31 mouse cellular contexts compared by ENCODE assay signal in the genomic region with DNA sequence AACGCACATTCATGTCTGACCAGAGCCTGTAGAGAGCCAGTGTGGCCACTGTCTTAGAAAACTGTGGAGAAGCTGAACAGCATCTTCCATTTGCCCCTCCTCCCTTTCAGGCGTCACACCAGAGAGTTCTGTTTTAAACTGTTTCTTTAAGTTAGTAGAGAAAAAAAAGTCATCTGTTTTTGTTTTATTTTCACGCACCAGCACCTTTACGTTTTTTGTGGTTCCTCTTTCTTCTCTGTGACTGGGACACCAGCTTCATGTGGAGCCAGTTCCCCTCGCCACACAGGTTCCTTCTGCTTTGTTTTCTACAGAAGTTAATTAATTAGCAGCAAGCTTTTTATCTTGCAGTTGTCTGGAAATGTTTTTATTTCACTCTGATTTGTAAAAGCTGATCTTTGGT.
A peak's percentile ranks its signal among the peaks of the same experiment; 100 is the strongest.
DNase-seq lines count a peak whose midpoint lies in the region; ATAC-seq and TF ChIP-seq lines count a peak whose summit lies in the region.
"Had no signal": no experiment of that assay in that cellular context is flagged by ENCODE, and none has a peak within 500 bp of the region (broad histone marks: within the 10 kb centered on the region; RNA-seq: fewer than 3 reads in every experiment).

No protein-coding gene starts in this region.

- no peaks in the 10 kb centered on the region for H3K27me3 ChIP-seq in thymus, adult 2 months (ENCODE audit: control insufficient read depth, insufficient read depth, low read length)
- no peaks in the 10 kb centered on the region for H3K27me3 ChIP-seq in forebrain, embryonic 16.5 days (replicated peaks; ENCODE audit: control insufficient read depth, insufficient read depth, low read length)
- H3K27me3 ChIP-seq: embryonic facial prominence, embryonic 12.5 days; heart, embryonic 15.5 days; hindbrain, embryonic 15.5 days; limb, embryonic 12.5 days; liver, embryonic 12.5 days; stomach, embryonic 15.5 days had no signal

- no peak overlapping the region for H3K4me2 ChIP-seq in forebrain, embryonic 16.5 days (ENCODE audit: low read length)
- H3K4me2 ChIP-seq: embryonic facial prominence, embryonic 12.5 days; heart, embryonic 15.5 days; hindbrain, embryonic 15.5 days; limb, embryonic 12.5 days; liver, embryonic 12.5 days; stomach, embryonic 15.5 days had no signal

- no peaks in the 10 kb centered on the region for H3K4me1 ChIP-seq in thymus, adult 2 months (replicated peaks; ENCODE audit: control insufficient read depth, insufficient read depth, low read length)
- H3K4me1 ChIP-seq in forebrain, embryonic 16.5 days (replicated peaks; ENCODE audit: control insufficient read depth, insufficient read depth, low read length): no peaks in the 10 kb centered on the region
- H3K4me1 ChIP-seq: embryonic facial prominence, embryonic 12.5 days; heart, embryonic 15.5 days; hindbrain, embryonic 15.5 days; limb, embryonic 12.5 days; stomach, embryonic 15.5 days had no signal

- ATAC-seq in megakaryocyte progenitor cell, adult 5-6 weeks (replicated peaks; ENCODE audit: poor library complexity): peak; percentile 60
- no peak for ATAC-seq in forebrain, embryonic 16.5 days
- ATAC-seq: intestine, embryonic 16.5 days; liver, embryonic 12.5 days; midbrain, embryonic 16.5 days had no signal

- H3K9me3 ChIP-seq in forebrain, embryonic 16.5 days (ENCODE audit: control insufficient read depth, low read length): no peaks in the 10 kb centered on the region
- H3K9me3 ChIP-seq: embryonic facial prominence, embryonic 12.5 days; heart, embryonic 15.5 days; hindbrain, embryonic 15.5 days; limb, embryonic 12.5 days; liver, embryonic 12.5 days; midbrain, embryonic 10.5 days; stomach, embryonic 15.5 days had no signal

- no peak overlapping the region for H3K4me3 ChIP-seq in thymus, adult 2 months (ENCODE audit: control insufficient read depth, insufficient read depth, low read length)
- no peak overlapping the region for H3K4me3 ChIP-seq in forebrain, embryonic 16.5 days (replicated peaks; ENCODE audit: low read length)
- H3K4me3 ChIP-seq: embryonic facial prominence, embryonic 12.5 days; heart, embryonic 15.5 days; hindbrain, embryonic 15.5 days; layer of hippocampus, adult 2 months; limb, embryonic 12.5 days; liver, embryonic 12.5 days; midbrain, embryonic 10.5 days; myocyte; stomach, embryonic 15.5 days had no signal

- H3K27ac ChIP-seq in thymus, adult 2 months (ENCODE audit: control insufficient read depth, insufficient read depth, low read length): peak overlapping the region; percentile 47
- H3K27ac ChIP-seq in forebrain, embryonic 16.5 days (ENCODE audit: low read length): no peak overlapping the region
- H3K27ac ChIP-seq: embryonic facial prominence, embryonic 12.5 days; heart, embryonic 15.5 days; hindbrain, embryonic 15.5 days; layer of hippocampus, adult 2 months; limb, embryonic 12.5 days; liver, embryonic 12.5 days; macrophage; midbrain, embryonic 10.5 days; stomach, embryonic 15.5 days had no signal

- TF ChIP-seq CTCF in thymus, adult 2 months (IDR thresholded peaks at IDR 0.05; ENCODE audit: borderline replicate concordance, control insufficient read depth, extremely low read depth, insufficient read depth, low read length, poor library complexity): no peak

- WGBS in thymus, adult 2 months: 17% methylated on average over 5 of the region's 5 CpGs
- 46% methylated on average over 5 of the region's 5 CpGs for WGBS in forebrain, embryonic 16.5 days

- no peak for DNase-seq in thymus, adult 2 months
- no peak for DNase-seq in thymus, postnatal 10 days (ENCODE audit: low spot score in 2 of 2)
- DNase-seq in MEL-GATA-1-ER (ENCODE audit: extremely low read depth, low read depth): peak; percentile 28
- no peak for DNase-seq in urinary bladder, postnatal 36 days (ENCODE audit: low spot score in 2 of 2)
- no peak for DNase-seq in testis, postnatal 10 days (ENCODE audit: low spot score)
- DNase-seq: adrenal gland, adult 8-10 months; cerebellum, adult 11-12 months; cerebellum, postnatal 14 days; gastrocnemius, postnatal 25 days; heart, postnatal 36 days; kidney, adult 9 months; kidney, postnatal 25 days; layer of hippocampus, postnatal 36 days; lung, adult 2 months; right cerebral cortex, adult 18-20 months; right cerebral cortex, postnatal 4 days; thymus, adult 18-20 months had no signal

- H3K36me3 ChIP-seq in thymus, adult 2 months (ENCODE audit: control insufficient read depth, insufficient read depth, low read length): no peaks in the 10 kb centered on the region
- H3K36me3 ChIP-seq in forebrain, embryonic 16.5 days (ENCODE audit: control insufficient read depth, insufficient read depth): no peaks in the 10 kb centered on the region
- H3K36me3 ChIP-seq: embryonic facial prominence, embryonic 12.5 days; heart, embryonic 15.5 days; hindbrain, embryonic 15.5 days; limb, embryonic 12.5 days; liver, embryonic 12.5 days; midbrain, embryonic 10.5 days; stomach, embryonic 15.5 days had no signal

- TF ChIP-seq POLR2A in thymus, adult 2 months (IDR thresholded peaks at IDR 0.05; ENCODE audit: control insufficient read depth, extremely low read depth, insufficient read depth, low read length, poor library complexity): no peak

- H3K9ac ChIP-seq in forebrain, embryonic 16.5 days (replicated peaks; ENCODE audit: low read depth, low read length): no peak overlapping the region
- H3K9ac ChIP-seq: embryonic facial prominence, embryonic 12.5 days; heart, embryonic 15.5 days; hindbrain, embryonic 15.5 days; limb, embryonic 12.5 days; liver, embryonic 12.5 days; stomach, embryonic 15.5 days had no signal
